Mouse (Mus musculus): ENCODE results near the gene Ing2. TPM values are rescaled to one million over a fixed set of nuclear protein-coding genes. Genes with fewer than 3 reads are reported as not detected.

Gene Ing2
- polyA plus RNA-seq, 1 experiment = not detected

DNA sequence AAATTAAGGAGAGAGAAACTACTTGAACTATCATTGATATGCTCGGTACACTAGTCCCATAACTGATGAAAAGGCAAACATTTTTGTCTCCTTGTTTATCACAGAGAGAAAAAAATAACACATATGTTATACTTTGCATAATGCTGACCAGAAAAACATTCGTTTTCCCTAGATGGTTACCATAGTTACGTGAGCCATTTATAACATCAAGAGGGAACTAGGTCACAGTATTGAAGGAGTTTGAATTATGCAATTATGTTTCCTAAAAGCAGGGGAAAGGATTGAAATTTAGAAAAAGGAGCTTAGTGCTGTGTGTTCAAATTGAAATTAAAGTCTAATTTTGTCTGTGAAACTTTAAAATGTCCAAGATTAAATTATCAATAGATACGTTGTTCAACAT is 5.0 kb upstream of the Ing2 start:
- Histone ChIP-seq H3K4me1 (ENCODE audit: control insufficient read depth, insufficient read depth, low read length) (no peaks in the 10 kb centered on the region), H3K27ac (ENCODE audit: insufficient read depth, low read depth, low read length) (no peak overlapping the region), H3K4me3 (ENCODE audit: insufficient read depth, low read depth, low read length) (no peak overlapping the region)
- no peak for TF ChIP-seq CTCF (IDR thresholded peaks at IDR 0.05; ENCODE audit: insufficient read depth, low read depth, low read length)
- no peak for TF ChIP-seq POLR2A (IDR thresholded peaks at IDR 0.05; ENCODE audit: insufficient read depth, low read depth, low read length)
- WGBS = 41% methylated on average over 4 of the region's 4 CpGs

DNA sequence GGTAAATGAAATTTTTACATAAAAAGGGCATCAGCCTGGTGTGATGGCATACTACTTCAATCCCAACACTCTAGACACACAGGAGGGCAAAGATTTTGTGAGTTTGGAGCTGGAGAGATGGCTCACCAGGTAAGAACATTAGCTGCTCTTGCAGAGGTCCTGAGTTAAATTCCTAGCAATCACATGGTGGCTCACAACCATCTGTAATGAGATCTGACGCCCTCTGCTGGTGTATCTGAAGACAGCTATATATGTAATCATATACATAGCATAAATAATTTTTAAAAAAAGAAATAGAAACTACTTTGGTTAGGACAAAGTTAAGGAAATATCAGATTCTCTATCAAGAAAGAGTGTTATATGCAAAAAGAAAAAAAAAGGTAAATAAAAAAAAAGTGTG is 4.2 kb upstream of the Ing2 start:
- 85% methylated on average over 1 of the region's 1 CpGs for WGBS
- H3K27ac ChIP-seq (ENCODE audit: insufficient read depth, low read depth, low read length) = no peak overlapping the region

DNA sequence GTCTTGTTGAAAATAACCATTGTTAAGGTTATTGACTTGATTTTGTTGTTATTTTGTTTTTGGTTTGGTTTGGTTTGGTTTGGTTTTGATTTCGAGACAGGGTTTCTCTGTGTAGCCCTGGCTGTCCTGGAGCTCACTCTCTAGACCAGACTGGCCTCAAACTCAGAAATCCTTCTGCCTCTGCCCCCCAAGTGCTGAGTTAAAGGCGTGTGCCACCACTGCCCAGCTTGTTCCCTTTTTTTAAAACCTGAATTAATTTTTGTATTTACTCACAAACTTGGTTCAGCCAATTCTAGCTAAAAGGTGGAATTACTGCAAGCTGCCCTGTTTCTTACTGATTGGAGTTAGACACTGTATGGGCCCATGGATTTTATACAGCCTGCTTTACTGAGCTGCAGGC is 1.3 kb upstream of the Ing2 start:
- Histone ChIP-seq H3K4me3 (ENCODE audit: insufficient read depth, low read depth, low read length) (no peak overlapping the region), H3K4me1 (ENCODE audit: control insufficient read depth, insufficient read depth, low read length) (no peaks in the 10 kb centered on the region), H3K27ac (ENCODE audit: insufficient read depth, low read depth, low read length) (no peak overlapping the region)
- 54% methylated on average over 2 of the region's 2 CpGs for WGBS
- TF ChIP-seq CTCF (IDR thresholded peaks at IDR 0.05; ENCODE audit: insufficient read depth, low read depth, low read length) (no peak), POLR2A (IDR thresholded peaks at IDR 0.05; ENCODE audit: insufficient read depth, low read depth, low read length) (no peak)

More for the DNA sequence above, 4.2 kb upstream of the Ing2 start:
- no peaks in the 10 kb centered on the region for H3K4me1 ChIP-seq (ENCODE audit: control insufficient read depth, insufficient read depth, low read length)
- TF ChIP-seq CTCF (IDR thresholded peaks at IDR 0.05; ENCODE audit: insufficient read depth, low read depth, low read length) (no peak), POLR2A (IDR thresholded peaks at IDR 0.05; ENCODE audit: insufficient read depth, low read depth, low read length) (no peak)
- H3K4me3 ChIP-seq (ENCODE audit: insufficient read depth, low read depth, low read length) = no peak overlapping the region

DNA sequence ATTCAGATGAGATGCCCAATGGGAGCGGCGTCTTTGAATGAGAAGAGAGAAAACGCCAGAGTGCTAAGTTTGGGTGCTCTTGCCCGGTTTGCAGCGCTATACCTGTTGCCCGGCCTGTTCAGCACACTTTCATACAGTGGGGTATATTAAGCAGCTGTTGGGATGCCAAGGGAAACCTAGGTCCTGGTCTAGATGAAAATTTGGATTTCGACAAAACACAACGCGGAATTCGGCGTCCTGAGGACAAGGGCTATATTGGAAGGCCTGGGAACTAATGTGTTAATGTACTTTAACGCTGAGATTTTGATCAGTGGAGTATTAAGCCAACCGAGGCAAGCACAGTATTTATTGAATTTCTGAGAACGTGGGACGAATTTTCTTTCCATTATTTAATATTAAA is 868 bp upstream of the Ing2 start:
- TF ChIP-seq POLR2A (IDR thresholded peaks at IDR 0.05; ENCODE audit: insufficient read depth, low read depth, low read length) (no peak), CTCF (IDR thresholded peaks at IDR 0.05; ENCODE audit: insufficient read depth, low read depth, low read length) (no peak)
- peak overlapping the region; percentile 87 for H3K4me3 ChIP-seq (ENCODE audit: insufficient read depth, low read depth, low read length)
- no peak overlapping the region for H3K27ac ChIP-seq (ENCODE audit: insufficient read depth, low read depth, low read length)
- 2% methylated on average over 15 of the region's 15 CpGs for WGBS
- H3K4me1 ChIP-seq (ENCODE audit: control insufficient read depth, insufficient read depth, low read length) = no peaks in the 10 kb centered on the region

DNA sequence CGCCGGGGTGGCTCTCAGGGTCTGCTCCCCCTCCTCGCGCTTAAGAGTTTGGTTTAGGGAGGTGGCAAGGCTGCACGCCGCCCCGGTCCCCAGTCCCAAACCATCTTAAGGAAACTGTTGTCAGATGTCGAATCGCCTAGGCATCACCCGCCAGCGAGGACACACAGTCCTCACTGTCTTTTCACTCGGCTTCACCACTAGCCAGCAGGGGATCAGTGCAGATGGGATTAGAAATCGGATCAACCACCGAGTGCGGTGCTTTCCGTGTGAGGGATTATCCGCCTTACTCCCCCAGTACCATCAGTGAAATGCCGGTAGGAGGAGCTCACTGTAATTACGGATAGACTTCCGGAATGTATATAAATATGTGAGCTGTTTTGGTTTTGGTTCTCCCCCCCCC is 430 bp upstream of the Ing2 start:
- TF ChIP-seq POLR2A (IDR thresholded peaks at IDR 0.05; ENCODE audit: insufficient read depth, low read depth, low read length) (no peak), CTCF (IDR thresholded peaks at IDR 0.05; ENCODE audit: insufficient read depth, low read depth, low read length) (no peak)
- H3K4me1 ChIP-seq (ENCODE audit: control insufficient read depth, insufficient read depth, low read length) = no peaks in the 10 kb centered on the region
- peak overlapping the region; percentile 89 for H3K27ac ChIP-seq (ENCODE audit: insufficient read depth, low read depth, low read length)
- WGBS = under 1% methylated on average over 20 of the region's 20 CpGs
- peak overlapping the region; percentile 87 for H3K4me3 ChIP-seq (ENCODE audit: insufficient read depth, low read depth, low read length)

DNA sequence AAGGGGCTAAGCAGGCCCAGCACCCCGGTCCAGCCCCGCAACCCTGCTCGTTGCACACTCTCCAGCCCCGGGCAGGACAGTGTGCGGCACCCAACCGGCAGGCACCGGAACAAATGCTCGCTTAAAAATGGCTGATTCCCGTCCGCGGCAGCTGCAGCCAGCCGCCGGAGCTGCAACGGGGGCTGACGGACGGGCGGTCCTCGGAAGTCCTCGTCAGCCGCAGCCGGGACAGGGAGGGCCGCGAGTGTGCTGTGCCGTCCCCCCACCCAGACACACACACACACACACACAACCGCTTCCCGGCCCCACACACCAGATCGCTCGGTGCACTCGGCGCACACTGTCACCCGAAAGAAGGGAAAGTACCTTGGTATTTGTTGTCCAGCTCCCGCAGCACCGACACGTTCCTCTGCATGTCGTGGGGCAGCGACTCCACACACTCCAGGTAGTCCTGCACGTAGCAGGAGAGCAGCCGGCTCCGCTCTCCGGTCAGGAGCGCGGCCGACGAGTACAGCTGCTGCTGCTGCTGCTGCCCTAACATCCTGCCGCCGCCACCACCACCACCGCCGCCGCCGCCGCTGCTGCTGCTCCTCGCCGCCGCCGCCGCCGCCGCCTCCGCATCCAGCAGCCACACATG is 1.1 kb downstream of the Ing2 start:
- peak overlapping the region; percentile 89 for H3K27ac ChIP-seq (ENCODE audit: insufficient read depth, low read depth, low read length)
- TF ChIP-seq POLR2A (IDR thresholded peaks at IDR 0.05; ENCODE audit: insufficient read depth, low read depth, low read length) = no peak
- no peak for TF ChIP-seq CTCF (IDR thresholded peaks at IDR 0.05; ENCODE audit: insufficient read depth, low read depth, low read length)
- under 1% methylated on average over 58 of the region's 59 CpGs for WGBS
- H3K4me3 ChIP-seq (ENCODE audit: insufficient read depth, low read depth, low read length) = peak overlapping the region; percentile 80
- H3K4me1 ChIP-seq (ENCODE audit: control insufficient read depth, insufficient read depth, low read length) = no peaks in the 10 kb centered on the region

DNA sequence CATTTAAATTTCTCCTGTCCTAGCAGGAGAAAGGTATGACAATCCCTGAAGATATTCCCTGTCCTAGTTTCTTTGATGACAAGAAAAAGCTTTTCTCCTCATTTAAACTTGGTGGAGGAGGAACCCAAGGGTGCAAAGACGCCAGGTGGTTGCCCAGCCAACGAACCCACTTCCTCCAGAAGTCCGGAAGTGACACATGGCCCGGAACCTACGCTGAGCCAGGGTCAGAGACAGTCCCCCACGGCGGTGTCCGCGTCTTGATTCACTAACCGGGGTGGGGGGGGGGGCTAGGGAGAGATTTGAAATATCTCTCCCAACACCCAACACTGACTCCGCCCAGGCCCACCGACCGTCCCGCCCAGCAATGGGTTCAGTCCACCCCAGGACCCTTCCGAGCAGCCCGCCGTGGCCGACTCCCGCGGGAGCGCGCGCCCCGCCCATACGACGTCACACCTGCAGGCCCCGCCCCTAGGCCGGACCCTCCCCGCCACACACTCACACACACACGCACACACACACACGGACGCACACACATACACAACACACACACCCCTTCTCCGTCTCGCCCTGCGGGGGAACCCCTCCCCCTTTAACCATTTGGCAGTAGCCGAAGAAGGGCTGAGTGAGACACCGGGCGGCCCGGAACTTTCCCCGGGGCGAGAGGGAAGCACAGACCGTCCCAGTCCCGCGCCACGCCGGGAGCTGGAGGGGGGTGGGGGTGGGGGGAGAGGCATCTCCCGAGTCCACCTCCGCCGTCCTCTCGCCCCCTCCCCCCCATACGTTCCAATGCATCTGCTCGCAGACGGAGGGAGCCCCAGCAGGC is 1.8 kb downstream of the Ing2 start:
- TF ChIP-seq POLR2A (IDR thresholded peaks at IDR 0.05; ENCODE audit: insufficient read depth, low read depth, low read length) = peak; percentile 36; the same call in 1 of the 2 replicates
- TF ChIP-seq CTCF (IDR thresholded peaks at IDR 0.05; ENCODE audit: insufficient read depth, low read depth, low read length) = no peak
- Histone ChIP-seq H3K27ac (ENCODE audit: insufficient read depth, low read depth, low read length) (peak overlapping the region; percentile 27; the same call in 1 of the 2 replicates), H3K4me3 (ENCODE audit: insufficient read depth, low read depth, low read length) (peak overlapping the region; percentile 80), H3K4me1 (ENCODE audit: control insufficient read depth, insufficient read depth, low read length) (no peaks in the 10 kb centered on the region)
- under 1% methylated on average over 53 of the region's 53 CpGs for WGBS

DNA sequence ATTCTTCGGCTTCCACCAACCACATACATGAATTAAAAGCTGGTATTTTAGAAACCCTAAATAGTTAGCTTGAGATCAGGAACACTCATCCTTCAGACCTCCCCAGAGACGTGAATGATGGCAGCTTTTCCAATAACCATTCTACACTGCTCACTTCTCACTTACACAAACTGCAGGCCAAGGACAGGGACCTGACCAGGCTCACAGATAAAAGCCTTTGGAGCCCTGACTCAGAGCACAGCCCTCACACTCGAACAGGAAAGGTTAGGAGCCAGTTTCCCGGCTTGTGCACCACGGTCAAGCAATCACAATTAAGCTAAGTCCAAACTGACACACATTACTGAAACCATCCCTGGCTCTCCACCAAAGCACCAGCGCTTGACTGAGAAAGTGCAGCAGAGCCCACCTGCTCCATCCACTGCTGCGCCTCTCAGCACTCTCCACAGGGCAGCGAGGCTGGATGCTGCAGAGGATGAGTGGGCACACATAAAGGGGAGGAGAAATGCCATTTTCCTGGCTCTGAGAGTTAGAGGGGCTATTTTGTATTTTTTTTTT is 11.0 kb downstream of the Ing2 start:
- 86% methylated on average over 8 of the region's 8 CpGs for WGBS
- TF ChIP-seq CTCF (IDR thresholded peaks at IDR 0.05; ENCODE audit: insufficient read depth, low read depth, low read length) = no peak
- no peak for TF ChIP-seq POLR2A (IDR thresholded peaks at IDR 0.05; ENCODE audit: insufficient read depth, low read depth, low read length)
- no peaks in the 10 kb centered on the region for H3K4me1 ChIP-seq (ENCODE audit: control insufficient read depth, insufficient read depth, low read length)
- H3K27ac ChIP-seq (ENCODE audit: insufficient read depth, low read depth, low read length) = no peak overlapping the region
- no peak overlapping the region for H3K4me3 ChIP-seq (ENCODE audit: insufficient read depth, low read depth, low read length)

DNA sequence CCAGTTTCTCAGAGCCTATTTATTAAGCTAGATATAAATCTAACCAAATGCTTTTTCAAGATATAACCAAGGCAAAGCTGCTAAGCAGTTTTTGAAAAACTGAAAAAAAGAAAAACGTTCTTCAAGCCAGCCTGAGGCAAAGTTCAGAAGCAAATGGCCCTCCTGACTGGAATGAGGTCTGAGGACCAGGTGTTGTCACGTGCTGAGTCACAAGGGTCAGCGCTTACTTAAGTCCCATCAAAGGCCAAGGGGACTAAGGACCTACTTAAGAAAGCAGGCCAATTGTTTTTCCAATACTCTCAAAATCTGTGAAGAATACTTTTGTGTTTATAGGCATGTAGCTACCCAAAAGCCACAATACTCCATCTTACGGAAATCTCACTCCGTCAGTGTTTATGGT is 12.2 kb downstream of the Ing2 start:
- H3K27ac ChIP-seq (ENCODE audit: insufficient read depth, low read depth, low read length) = no peak overlapping the region
- no peaks in the 10 kb centered on the region for H3K4me1 ChIP-seq (ENCODE audit: control insufficient read depth, insufficient read depth, low read length)
- 92% methylated on average over 5 of the region's 5 CpGs for WGBS
- H3K4me3 ChIP-seq (ENCODE audit: insufficient read depth, low read depth, low read length) = no peak overlapping the region
- TF ChIP-seq POLR2A (IDR thresholded peaks at IDR 0.05; ENCODE audit: insufficient read depth, low read depth, low read length) (no peak), CTCF (IDR thresholded peaks at IDR 0.05; ENCODE audit: insufficient read depth, low read depth, low read length) (no peak)
